Mouse (Mus musculus): Measurements from ENCODE around the gene Vmp1.

DNA sequence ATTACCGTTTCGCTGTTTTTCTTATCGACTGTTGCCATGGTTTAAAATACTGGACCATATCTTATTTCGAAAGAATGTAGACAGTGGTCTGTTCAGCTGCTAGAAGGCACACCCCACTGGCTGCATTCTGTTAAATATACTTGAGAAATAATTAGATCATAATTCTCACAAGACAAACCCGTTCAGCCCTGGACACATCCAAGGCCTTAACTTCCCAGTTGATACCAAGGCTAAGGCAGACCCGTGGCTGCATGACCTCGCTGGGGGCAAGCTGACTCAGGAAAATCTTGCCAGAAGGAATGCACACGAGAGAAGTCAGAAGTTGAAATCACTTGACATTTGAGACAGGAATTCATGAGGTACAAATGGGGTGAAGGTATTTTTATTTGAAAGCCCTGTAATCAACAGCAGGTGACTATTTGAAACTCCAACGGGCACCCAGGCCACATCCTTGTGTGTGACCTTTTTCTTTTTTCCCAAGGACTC, 113.3 kb downstream of the Vmp1 start:
- TF ChIP-seq CTCF (IDR thresholded peaks at IDR 0.05; ENCODE audit: low read depth, low read length): no peak
- TF ChIP-seq POLR2A (IDR thresholded peaks at IDR 0.05; ENCODE audit: borderline replicate concordance, low read depth, low read length): no peak
